Mouse (Mus musculus): Measurements from ENCODE around the gene Fbln2. TPM values are rescaled to one million over a fixed set of nuclear protein-coding genes. Genes with fewer than 3 reads are reported as not detected.
A peak's percentile ranks its signal among the peaks of the same experiment; 100 is the strongest.

Gene Fbln2
- polyA plus RNA-seq, 1 experiment from 2014 or later, result 22.1 TPM

DNA sequence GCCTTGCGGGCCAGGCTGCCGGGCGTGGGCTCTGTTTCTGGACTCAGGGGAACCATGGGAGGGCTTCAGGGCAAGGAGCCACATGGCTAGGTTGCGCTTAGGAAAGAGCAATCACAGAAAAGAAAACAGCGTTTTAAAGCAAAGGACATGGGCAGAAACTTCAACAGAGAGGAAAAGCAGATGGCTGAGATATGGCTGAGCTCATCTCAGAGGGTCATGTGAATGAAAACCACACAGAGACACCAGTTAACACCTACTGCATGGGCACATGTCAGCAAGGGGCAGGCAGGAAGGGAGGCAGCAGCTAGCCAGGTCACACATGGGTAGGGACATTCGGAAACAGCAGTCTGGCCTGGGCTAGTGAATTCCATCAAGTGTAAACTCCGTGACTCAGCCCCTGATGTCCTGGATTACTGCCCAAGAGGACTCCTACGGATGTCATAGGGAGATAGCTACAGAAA lies 10.3 kb upstream of the Fbln2 start:
- Histone ChIP-seq H3K4me3 (ENCODE audit: low read length) (no peak overlapping the region), H3K36me3 (ENCODE audit: control insufficient read depth, insufficient read depth, low read length) (no peaks in the 10 kb centered on the region), H3K9ac (ENCODE audit: low read depth, low read length) (no peak overlapping the region), H3K4me1 (ENCODE audit: control insufficient read depth, insufficient read depth, low read length) (no peaks in the 10 kb centered on the region), H3K9me3 (ENCODE audit: control insufficient read depth, low read length) (no peaks in the 10 kb centered on the region), H3K27ac (ENCODE audit: low read depth, low read length) (no peak overlapping the region), H3K4me2 (replicated peaks; ENCODE audit: low read depth, low read length) (no peak overlapping the region), H3K27me3 (ENCODE audit: control insufficient read depth, insufficient read depth, low read length) (no peaks in the 10 kb centered on the region)
- ATAC-seq (ENCODE audit: low FRiP score, low TSS enrichment), result no peak
- 71% methylated on average over 8 of the region's 8 CpGs for WGBS

DNA sequence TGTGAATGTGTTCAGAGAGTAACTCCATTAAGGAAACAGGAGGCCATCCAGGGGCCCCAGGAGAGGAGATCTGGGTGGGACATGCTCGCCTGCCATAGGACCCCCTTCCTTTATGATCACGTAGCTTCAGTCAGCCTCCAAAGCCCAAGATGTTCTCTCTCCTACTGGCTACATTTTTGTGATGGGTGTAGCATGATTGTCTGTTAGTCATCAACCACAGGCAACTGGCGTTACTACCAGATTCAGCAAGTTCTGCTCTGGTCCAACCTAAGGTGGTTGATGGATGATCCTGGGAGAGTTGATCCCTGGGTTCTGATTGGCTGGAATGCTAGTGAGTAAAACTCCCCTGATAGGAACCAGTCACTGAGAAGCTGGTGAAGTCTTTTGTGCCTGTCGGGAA lies 9.7 kb upstream of the Fbln2 start:
- Histone ChIP-seq H3K36me3 (ENCODE audit: control insufficient read depth, insufficient read depth, low read length) (no peaks in the 10 kb centered on the region), H3K4me1 (ENCODE audit: control insufficient read depth, insufficient read depth, low read length) (no peaks in the 10 kb centered on the region), H3K27ac (ENCODE audit: low read depth, low read length) (no peak overlapping the region), H3K9ac (ENCODE audit: low read depth, low read length) (no peak overlapping the region), H3K4me2 (replicated peaks; ENCODE audit: low read depth, low read length) (no peak overlapping the region), H3K4me3 (ENCODE audit: low read length) (no peak overlapping the region), H3K27me3 (ENCODE audit: control insufficient read depth, insufficient read depth, low read length) (no peaks in the 10 kb centered on the region), H3K9me3 (ENCODE audit: control insufficient read depth, low read length) (no peaks in the 10 kb centered on the region)
- WGBS, result 80% methylated on average over 4 of the region's 4 CpGs
- no peak for ATAC-seq (ENCODE audit: low FRiP score, low TSS enrichment)

DNA sequence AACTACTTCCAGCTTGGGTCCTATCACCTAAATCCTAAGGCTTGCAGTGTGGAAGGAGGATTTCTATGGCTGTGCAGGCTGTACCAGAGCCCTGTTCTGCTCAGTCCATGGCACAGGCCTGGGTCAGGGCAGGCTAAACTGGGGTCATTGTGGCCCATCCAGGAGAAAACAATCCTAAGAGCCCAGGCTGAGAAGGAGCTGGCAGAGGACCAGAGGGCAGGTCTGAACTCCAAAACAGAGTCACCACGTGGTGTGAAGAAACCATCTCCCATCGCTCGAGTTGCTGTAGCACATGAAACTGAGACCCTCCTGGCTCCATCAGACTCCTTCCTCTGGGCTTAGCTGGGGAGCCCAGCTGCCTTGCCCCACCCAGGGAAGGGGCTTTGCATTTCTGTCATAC lies 6.9 kb upstream of the Fbln2 start:
- Histone ChIP-seq H3K4me3 (ENCODE audit: low read length) (no peak overlapping the region), H3K9ac (ENCODE audit: low read depth, low read length) (no peak overlapping the region), H3K4me2 (replicated peaks; ENCODE audit: low read depth, low read length) (no peak overlapping the region), H3K9me3 (ENCODE audit: control insufficient read depth, low read length) (no peaks in the 10 kb centered on the region), H3K27me3 (ENCODE audit: control insufficient read depth, insufficient read depth, low read length) (no peaks in the 10 kb centered on the region), H3K27ac (ENCODE audit: low read depth, low read length) (no peak overlapping the region), H3K4me1 (ENCODE audit: control insufficient read depth, insufficient read depth, low read length) (0 out of 2 replicates have a peak, but pooled peaks cover 10% of the 10 kb centered on the region), H3K36me3 (ENCODE audit: control insufficient read depth, insufficient read depth, low read length) (no peaks in the 10 kb centered on the region)
- 75% methylated on average over 3 of the region's 3 CpGs for WGBS
- no peak for ATAC-seq (ENCODE audit: low FRiP score, low TSS enrichment)

DNA sequence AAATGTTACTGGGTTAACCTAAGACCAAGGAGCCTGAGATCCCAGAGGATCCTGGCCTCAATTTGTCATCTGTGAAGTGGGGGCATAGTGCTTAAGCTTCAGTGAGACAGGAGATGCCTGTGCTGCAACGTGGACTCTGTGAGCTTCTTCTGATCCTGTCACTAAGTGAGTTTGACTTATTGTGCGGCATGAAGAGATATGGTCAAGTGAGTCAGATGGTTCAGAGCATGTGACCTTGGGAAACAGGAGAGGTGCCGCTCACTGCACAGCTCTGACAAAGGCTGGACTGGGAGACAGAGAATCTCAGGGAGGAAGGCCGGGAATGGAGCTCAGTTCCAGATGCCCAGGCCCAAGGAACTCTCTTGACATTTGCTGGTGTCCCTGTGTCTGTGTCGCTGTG lies 6.5 kb upstream of the Fbln2 start:
- Histone ChIP-seq H3K4me1 (ENCODE audit: control insufficient read depth, insufficient read depth, low read length) (0 out of 2 replicates have a peak, but pooled peaks cover 15% of the 10 kb centered on the region), H3K9me3 (ENCODE audit: control insufficient read depth, low read length) (no peaks in the 10 kb centered on the region), H3K9ac (ENCODE audit: low read depth, low read length) (no peak overlapping the region), H3K4me3 (ENCODE audit: low read length) (no peak overlapping the region), H3K27me3 (ENCODE audit: control insufficient read depth, insufficient read depth, low read length) (no peaks in the 10 kb centered on the region), H3K27ac (ENCODE audit: low read depth, low read length) (no peak overlapping the region), H3K36me3 (ENCODE audit: control insufficient read depth, insufficient read depth, low read length) (no peaks in the 10 kb centered on the region), H3K4me2 (replicated peaks; ENCODE audit: low read depth, low read length) (no peak overlapping the region)
- 67% methylated on average over 5 of the region's 5 CpGs for whole genome bisulfite sequencing
- ATAC-seq (ENCODE audit: low FRiP score, low TSS enrichment), result no peak

DNA sequence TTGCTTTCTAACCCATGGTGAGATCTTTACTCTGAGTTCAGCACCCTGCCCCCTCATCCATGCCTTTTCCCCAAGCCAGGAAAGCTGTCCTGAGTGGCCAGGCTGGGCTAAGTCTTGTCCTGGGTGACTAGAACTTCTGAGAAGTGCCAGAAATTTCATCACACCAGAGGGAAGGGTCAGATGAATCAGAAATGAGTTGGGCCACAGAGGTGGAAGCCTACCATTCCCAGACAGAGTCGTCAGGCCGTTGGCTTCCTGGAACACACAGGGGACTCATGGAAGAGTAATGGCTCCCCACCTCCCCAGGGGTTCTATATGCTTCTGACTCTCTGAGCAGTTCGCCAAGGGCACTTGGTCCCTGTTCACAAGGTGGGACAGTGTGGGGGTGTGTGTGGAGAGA lies 4.8 kb upstream of the Fbln2 start:
- Histone ChIP-seq H3K9me3 (ENCODE audit: control insufficient read depth, low read length) (no peaks in the 10 kb centered on the region), H3K27me3 (ENCODE audit: control insufficient read depth, insufficient read depth, low read length) (no peaks in the 10 kb centered on the region), H3K27ac (ENCODE audit: low read depth, low read length) (no peak overlapping the region), H3K9ac (ENCODE audit: low read depth, low read length) (no peak overlapping the region), H3K4me2 (replicated peaks; ENCODE audit: low read depth, low read length) (no peak overlapping the region), H3K4me1 (ENCODE audit: control insufficient read depth, insufficient read depth, low read length) (0 out of 2 replicates have a peak, but pooled peaks cover 16% of the 10 kb centered on the region), H3K4me3 (ENCODE audit: low read length) (no peak overlapping the region), H3K36me3 (ENCODE audit: control insufficient read depth, insufficient read depth, low read length) (no peaks in the 10 kb centered on the region)
- WGBS, result 56% methylated on average over 3 of the region's 3 CpGs
- ATAC-seq (ENCODE audit: low FRiP score, low TSS enrichment), result no peak

DNA sequence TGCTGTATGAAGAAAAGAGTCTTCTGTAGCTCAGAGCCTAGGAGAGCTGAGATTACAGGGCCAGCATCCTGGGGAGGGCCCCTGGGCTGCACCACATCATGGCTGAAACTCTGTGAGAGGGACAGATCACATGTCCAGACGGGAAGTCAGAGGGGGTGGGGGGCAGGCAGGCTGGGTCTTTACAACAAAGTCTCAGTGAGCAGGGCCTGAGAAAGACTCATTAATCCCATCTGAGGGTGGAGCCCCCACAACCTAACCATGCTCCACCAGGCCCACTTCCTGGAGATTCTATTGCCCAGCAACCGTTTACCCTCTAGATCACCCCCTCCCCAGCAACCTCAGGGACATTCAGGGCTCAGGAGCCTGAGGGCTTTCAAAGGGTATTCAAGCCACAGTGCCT lies 2.5 kb upstream of the Fbln2 start:
- Histone ChIP-seq H3K27me3 (ENCODE audit: control insufficient read depth, insufficient read depth, low read length) (0 out of 2 replicates have a peak, but pooled peaks cover 4% of the 10 kb centered on the region), H3K36me3 (ENCODE audit: control insufficient read depth, insufficient read depth, low read length) (no peaks in the 10 kb centered on the region), H3K27ac (ENCODE audit: low read depth, low read length) (peak overlapping the region; percentile 65; the same call in 1 of the 2 replicates), H3K4me2 (replicated peaks; ENCODE audit: low read depth, low read length) (no peak overlapping the region), H3K4me3 (ENCODE audit: low read length) (no peak overlapping the region), H3K4me1 (ENCODE audit: control insufficient read depth, insufficient read depth, low read length) (peaks cover 20% of the 10 kb centered on the region; the same call in 1 of the 2 replicates), H3K9ac (ENCODE audit: low read depth, low read length) (no peak overlapping the region), H3K9me3 (ENCODE audit: control insufficient read depth, low read length) (no peaks in the 10 kb centered on the region)
- ATAC-seq (ENCODE audit: low FRiP score, low TSS enrichment), result peak; percentile 53
- WGBS, result 5% methylated on average over 2 of the region's 2 CpGs

DNA sequence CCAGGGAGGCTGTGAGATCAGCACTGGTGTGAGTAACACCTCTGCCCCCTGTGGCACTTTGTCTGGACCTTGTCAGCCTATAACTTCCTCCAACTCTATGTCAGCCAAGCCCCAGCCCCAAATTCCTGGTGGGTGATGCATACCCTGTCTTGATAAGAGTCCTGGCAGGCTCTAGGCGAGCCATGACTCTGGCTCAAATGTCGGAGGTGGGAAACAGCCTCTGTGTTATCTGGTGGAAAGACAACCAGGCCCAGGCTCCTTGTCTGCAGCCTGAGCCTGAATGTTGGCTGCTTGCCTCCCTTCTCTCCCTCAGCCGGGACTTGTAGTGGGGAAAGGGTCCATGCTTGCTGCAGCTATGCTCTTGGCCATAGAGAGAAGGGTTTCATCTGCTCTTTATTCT lies 1.4 kb upstream of the Fbln2 start:
- Histone ChIP-seq H3K4me1 (ENCODE audit: control insufficient read depth, insufficient read depth, low read length) (peaks cover 20% of the 10 kb centered on the region; the same call in 1 of the 2 replicates), H3K9ac (ENCODE audit: low read depth, low read length) (no peak overlapping the region), H3K4me3 (ENCODE audit: low read length) (no peak overlapping the region), H3K36me3 (ENCODE audit: control insufficient read depth, insufficient read depth, low read length) (no peaks in the 10 kb centered on the region), H3K27ac (ENCODE audit: low read depth, low read length) (no peak overlapping the region), H3K9me3 (ENCODE audit: control insufficient read depth, low read length) (no peaks in the 10 kb centered on the region), H3K27me3 (ENCODE audit: control insufficient read depth, insufficient read depth, low read length) (0 out of 2 replicates have a peak, but pooled peaks cover 4% of the 10 kb centered on the region), H3K4me2 (replicated peaks; ENCODE audit: low read depth, low read length) (no peak overlapping the region)
- no peak for ATAC-seq (ENCODE audit: low FRiP score, low TSS enrichment)
- 72% methylated on average over 3 of the region's 3 CpGs for WGBS

DNA sequence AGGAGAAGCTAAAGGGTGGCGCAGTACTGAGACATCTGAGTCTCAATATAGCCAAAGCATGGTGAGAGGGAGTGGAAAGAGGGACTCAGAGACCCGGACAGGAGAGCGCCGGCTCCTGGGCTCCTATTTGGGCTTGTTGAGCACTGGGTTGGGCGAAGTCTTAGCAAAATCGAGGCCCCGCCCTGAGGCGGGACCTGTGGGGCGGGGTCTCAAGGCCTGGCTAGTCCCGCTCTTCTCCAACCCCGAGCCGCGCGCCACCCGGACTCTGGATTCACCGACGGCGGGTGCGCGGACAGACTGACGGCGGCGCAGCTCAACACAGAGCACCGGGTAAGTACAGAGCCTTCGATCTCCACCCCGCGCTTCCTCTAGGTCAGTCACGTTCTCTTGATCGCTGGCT lies 316 bp downstream of the Fbln2 start:
- peaks cover 20% of the 10 kb centered on the region; the same call in 1 of the 2 replicates for H3K4me1 ChIP-seq (ENCODE audit: control insufficient read depth, insufficient read depth, low read length)
- H3K27me3 ChIP-seq (ENCODE audit: control insufficient read depth, insufficient read depth, low read length), result 0 out of 2 replicates have a peak, but pooled peaks cover 4% of the 10 kb centered on the region
- H3K27ac ChIP-seq (ENCODE audit: low read depth, low read length), result no peak overlapping the region; the same call in 1 of the 2 replicates
- H3K4me3 ChIP-seq (ENCODE audit: low read length), result peak overlapping the region; percentile 41
- peak; percentile 87 for ATAC-seq (ENCODE audit: low FRiP score, low TSS enrichment)
- peak overlapping the region; percentile 67 for H3K4me2 ChIP-seq (replicated peaks; ENCODE audit: low read depth, low read length)
- H3K36me3 ChIP-seq (ENCODE audit: control insufficient read depth, insufficient read depth, low read length), result no peaks in the 10 kb centered on the region
- H3K9ac ChIP-seq (ENCODE audit: low read depth, low read length), result peak overlapping the region; percentile 57
- WGBS, result 1% methylated on average over 29 of the region's 29 CpGs
- H3K9me3 ChIP-seq (ENCODE audit: control insufficient read depth, low read length), result no peaks in the 10 kb centered on the region

DNA sequence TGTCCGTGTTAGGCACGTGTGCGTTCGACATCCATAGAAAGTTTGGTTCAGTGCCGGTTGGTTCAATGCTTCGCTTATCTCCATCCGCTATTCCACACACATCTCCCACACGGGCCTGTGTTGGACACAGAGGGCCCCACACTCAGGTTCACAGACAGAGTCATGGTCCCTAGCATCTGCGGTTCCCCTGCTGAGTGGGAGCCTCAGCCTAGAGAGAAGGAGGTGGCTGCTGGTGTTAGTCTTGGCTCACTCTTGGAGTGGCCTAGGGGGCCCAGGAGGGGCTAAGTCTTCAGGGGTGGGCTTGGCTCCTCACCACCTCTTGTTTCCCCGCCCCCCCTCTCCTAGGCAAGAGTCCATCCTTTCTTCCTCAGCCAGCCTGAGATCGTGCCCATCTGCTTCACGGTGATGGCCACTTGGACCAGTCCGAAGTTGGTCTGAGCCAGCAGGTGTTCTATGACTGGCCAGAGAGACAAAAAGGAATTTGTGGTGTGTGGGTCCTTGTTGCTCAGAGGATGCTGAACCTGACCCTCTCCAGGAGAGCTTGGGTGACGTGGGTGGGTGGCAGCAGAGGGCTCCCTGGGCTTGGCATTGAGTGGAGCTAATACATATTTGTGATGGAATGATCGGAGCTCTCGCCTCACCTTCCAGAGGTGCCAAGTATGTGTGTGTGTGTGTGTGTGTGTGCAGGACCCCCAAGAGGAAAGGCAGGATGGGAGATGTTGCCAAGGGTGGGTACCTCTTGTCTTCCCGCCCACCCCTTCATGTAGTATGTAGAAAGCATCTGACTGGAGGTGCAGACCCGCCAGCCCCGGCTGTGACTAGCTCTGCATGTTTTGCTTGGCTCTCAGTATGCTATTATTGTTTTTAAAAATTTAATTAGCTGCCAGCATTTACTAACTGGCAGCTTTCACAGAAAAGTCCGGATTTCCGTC lies 1.3 kb downstream of the Fbln2 start:
- peak overlapping the region; percentile 57 for H3K9ac ChIP-seq (ENCODE audit: low read depth, low read length)
- peaks cover 20% of the 10 kb centered on the region; the same call in 1 of the 2 replicates for H3K4me1 ChIP-seq (ENCODE audit: control insufficient read depth, insufficient read depth, low read length)
- ATAC-seq (ENCODE audit: low FRiP score, low TSS enrichment), result no peak

More for the DNA sequence above, 1.3 kb downstream of the Fbln2 start:
- no peak overlapping the region for H3K27ac ChIP-seq (ENCODE audit: low read depth, low read length)
- H3K9me3 ChIP-seq (ENCODE audit: control insufficient read depth, low read length), result no peaks in the 10 kb centered on the region
- 56% methylated on average over 21 of the region's 21 CpGs for WGBS
- H3K36me3 ChIP-seq (ENCODE audit: control insufficient read depth, insufficient read depth, low read length), result no peaks in the 10 kb centered on the region
- H3K4me3 ChIP-seq (ENCODE audit: low read length), result peak overlapping the region; percentile 41
- H3K27me3 ChIP-seq (ENCODE audit: control insufficient read depth, insufficient read depth, low read length), result 0 out of 2 replicates have a peak, but pooled peaks cover 4% of the 10 kb centered on the region
- peak overlapping the region; percentile 67 for H3K4me2 ChIP-seq (replicated peaks; ENCODE audit: low read depth, low read length)

All from kidney, embryonic 14.5 days (tissue).